Mouse (Mus musculus): ENCODE measurements around the gene Zfp936. TPM values are rescaled to one million over a fixed set of nuclear protein-coding genes. Genes with fewer than 3 reads are reported as not detected.

Zfp936 gene
- not detected in 2 replicates for polyA plus RNA-seq (2012; rRNA removed)

DNA sequence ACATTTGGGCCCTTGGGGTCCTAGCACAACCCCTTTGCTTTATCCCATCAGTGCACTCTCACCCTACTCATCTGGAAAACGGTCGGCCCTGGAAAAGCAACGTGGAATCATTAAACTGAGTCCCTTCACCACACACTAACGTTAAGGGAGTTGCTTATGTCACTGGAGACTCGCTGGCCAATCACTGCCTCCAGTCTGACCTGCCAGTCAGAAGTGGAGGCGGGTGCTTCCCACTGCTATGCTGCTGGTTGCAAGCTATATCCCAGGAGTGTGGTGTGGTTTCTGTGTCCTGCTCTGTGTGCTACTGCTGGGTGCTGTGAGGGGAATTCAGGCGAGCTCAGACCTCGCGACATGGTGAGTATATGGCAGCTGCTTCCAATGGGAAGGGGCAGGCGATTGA lies at the start of gene Zfp936:
Gene Zfp936 (plus strand): TSS at position 301 of the 400 bp plus-strand sequence.

Other genes with a start within 250 kb of the Zfp936 start
- gene Gm2381, start 247.0 kb upstream of the Zfp936 start, polyA plus RNA-seq (2012; rRNA removed) = not detected in 2 replicates
- not detected in 2 replicates for gene Vmn2r63, start 180.4 kb upstream of the Zfp936 start, polyA plus RNA-seq (2012; rRNA removed)
- gene Gm9268, start 95.5 kb upstream of the Zfp936 start, polyA plus RNA-seq (2012; rRNA removed) = not detected in 2 replicates
- gene Zfp715, start 199.1 kb downstream of the Zfp936 start, polyA plus RNA-seq (2012; rRNA removed) = 21.3 and 23.2 TPM in 2 replicates
- 0.08 and 0.11 TPM in 2 replicates for gene Siglecf, start 237.1 kb downstream of the Zfp936 start, polyA plus RNA-seq (2012; rRNA removed)

Measured in central nervous system, embryonic 18 days (tissue).